Mouse (Mus musculus) macrophage (primary cell): ENCODE results near the gene Prr15. TPM values are rescaled to one million over a fixed set of nuclear protein-coding genes. Genes with fewer than 3 reads are reported as not detected.

Experiments
- H3K27ac ChIP-seq: fragments of 350-480 bp; formaldehyde crosslinking; 2 replicates; pipeline ENCODE4 v1.9.0; 2021
- H3K36me3 ChIP-seq: fragments of 350-480 bp; formaldehyde crosslinking; 2 replicates; pipeline ENCODE4 v1.9.0; 2021; ENCODE audit errors: inconsistent target
- H3K4me3 ChIP-seq: fragments of 350-480 bp; formaldehyde crosslinking; 2 replicates; pipeline ENCODE4 v1.9.0; 2021; ENCODE audit errors: inconsistent target
- H3K79me2 ChIP-seq: fragments of 350-480 bp; formaldehyde crosslinking; 2 replicates; pipeline ENCODE4 v1.9.0; 2021; ENCODE audit errors: inconsistent target
- WGBS: methylation state at CpG from one replicate; pipeline ENCODE4 v1.1.7; 2026; ENCODE audit warnings: inconsistent platforms; ENCODE audit not compliant: missing documents; 5-methylcytosine and 5-hydroxymethylcytosine counted together
- polyA plus RNA-seq: library from polyadenylated mRNA; stranded (reverse); fragments of 250-400 nt; gene quantifications from 3 replicates; pipeline ENCODE4 v1.2.4, GENCODE M21; 2018; ENCODE audit warnings: inconsistent platforms

Gene Prr15
- polyA plus RNA-seq, 1 experiment from 2014 or later: 0.29 TPM

- WGBS: 83% methylated on average over 14 of the region's 14 CpGs
- H3K27ac ChIP-seq: no peak overlapping the region
- no peak overlapping the region for H3K4me3 ChIP-seq
- H3K36me3 ChIP-seq: no peaks in the 10 kb centered on the region
- no peaks in the 10 kb centered on the region for H3K79me2 ChIP-seq
Observed at GRCm38 (mm10) chr6:54352931-54353690, 27.5 kb downstream of the Prr15 start.

GRCm38 (mm10) chr6:54353698-54354097, 28.1 kb downstream of the Prr15 start:
- WGBS: 85% methylated on average over 4 of the region's 5 CpGs
- Histone ChIP-seq H3K36me3 (no peaks in the 10 kb centered on the region), H3K27ac (no peak overlapping the region), H3K4me3 (no peak overlapping the region), H3K79me2 (no peaks in the 10 kb centered on the region)

DNA sequence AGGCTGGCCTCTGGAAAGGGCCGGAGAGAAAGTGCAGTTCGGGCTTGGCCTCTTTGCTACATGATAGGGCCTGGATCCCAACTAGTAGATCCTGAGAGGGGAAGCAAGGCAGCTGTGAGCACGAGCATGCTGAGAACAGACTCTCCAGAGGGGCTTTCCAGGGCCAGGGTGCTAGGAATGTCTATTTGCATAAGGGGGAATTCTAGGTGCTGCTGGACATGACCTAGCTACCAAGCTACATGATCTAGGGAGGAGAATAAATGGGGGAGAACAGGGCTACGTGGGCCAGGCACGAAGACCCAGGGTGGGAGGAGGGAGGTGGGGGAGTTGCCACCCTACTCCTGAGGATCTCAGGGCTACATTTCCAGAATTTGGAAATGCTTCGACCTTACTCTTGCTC, 30.0 kb downstream of the Prr15 start:
- Histone ChIP-seq H3K79me2 (no peaks in the 10 kb centered on the region), H3K4me3 (no peak overlapping the region), H3K27ac (no peak overlapping the region), H3K36me3 (no peaks in the 10 kb centered on the region)
- WGBS: 87% methylated on average over 6 of the region's 6 CpGs

GRCm38 (mm10) chr6:54362526-54363324, 37.1 kb downstream of the Prr15 start:
- no peaks in the 10 kb centered on the region for H3K36me3 ChIP-seq

GRCm38 (mm10) chr6:54364406-54365136, 38.9 kb downstream of the Prr15 start:
- Histone ChIP-seq H3K79me2 (no peaks in the 10 kb centered on the region), H3K4me3 (no peak overlapping the region), H3K36me3 (no peaks in the 10 kb centered on the region), H3K27ac (no peak overlapping the region)
- WGBS: 93% methylated on average over 12 of the region's 12 CpGs

More at GRCm38 (mm10) chr6:54362526-54363324, 37.1 kb downstream of the Prr15 start:
- no peaks in the 10 kb centered on the region for H3K79me2 ChIP-seq
- H3K27ac ChIP-seq: no peak overlapping the region
- H3K4me3 ChIP-seq: no peak overlapping the region
- 87% methylated on average over 12 of the region's 12 CpGs for WGBS

GRCm38 (mm10) chr6:54366607-54367006, 41.0 kb downstream of the Prr15 start:
- WGBS: 89% methylated on average over 5 of the region's 5 CpGs
- H3K36me3 ChIP-seq: no peaks in the 10 kb centered on the region
- H3K27ac ChIP-seq: no peak overlapping the region
- no peak overlapping the region for H3K4me3 ChIP-seq
- no peaks in the 10 kb centered on the region for H3K79me2 ChIP-seq

DNA sequence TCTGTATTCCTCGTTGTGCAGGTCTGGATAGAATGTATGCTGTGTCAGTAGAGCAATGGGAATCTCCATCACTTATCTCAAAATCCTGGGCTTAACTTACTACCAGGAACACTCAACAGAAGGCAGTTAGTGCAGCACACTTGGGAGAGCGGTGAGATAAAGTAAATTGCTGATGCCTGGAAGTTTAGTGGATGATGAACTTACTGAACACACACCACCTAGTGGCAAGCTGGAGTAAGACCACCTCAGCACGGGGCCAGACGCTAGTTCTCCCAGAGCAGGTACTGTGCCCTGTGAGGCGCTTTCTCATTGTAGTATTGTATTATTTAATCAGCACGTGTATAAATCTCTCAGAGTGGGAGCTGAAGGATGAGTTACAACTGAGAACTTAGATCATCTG, 42.4 kb downstream of the Prr15 start:
- Histone ChIP-seq H3K4me3 (no peak overlapping the region), H3K79me2 (no peaks in the 10 kb centered on the region), H3K36me3 (no peaks in the 10 kb centered on the region), H3K27ac (no peak overlapping the region)
- 8% methylated on average over 6 of the region's 6 CpGs for WGBS

- 80% methylated on average over 6 of the region's 6 CpGs for WGBS
- Histone ChIP-seq H3K4me3 (no peak overlapping the region), H3K79me2 (no peaks in the 10 kb centered on the region), H3K27ac (no peak overlapping the region), H3K36me3 (no peaks in the 10 kb centered on the region)
Observed at GRCm38 (mm10) chr6:54369913-54370542, 44.4 kb downstream of the Prr15 start.

GRCm38 (mm10) chr6:54371874-54372273, 46.2 kb downstream of the Prr15 start:
- Histone ChIP-seq H3K79me2 (no peaks in the 10 kb centered on the region), H3K36me3 (no peaks in the 10 kb centered on the region), H3K27ac (no peak overlapping the region), H3K4me3 (no peak overlapping the region)
- WGBS: 89% methylated on average over 3 of the region's 3 CpGs

GRCm38 (mm10) chr6:54379356-54379755, 53.7 kb downstream of the Prr15 start:
- Histone ChIP-seq H3K79me2 (no peaks in the 10 kb centered on the region), H3K4me3 (no peak overlapping the region), H3K36me3 (no peaks in the 10 kb centered on the region), H3K27ac (no peak overlapping the region)
- 65% methylated on average over 2 of the region's 2 CpGs for WGBS

Other genes with a start within 250 kb of the Prr15 start
- not detected in 3 replicates for gene Wipf3, start 103.8 kb downstream of the Prr15 start, polyA plus RNA-seq
- not detected in 3 replicates for gene Scrn1, start 240.7 kb downstream of the Prr15 start, polyA plus RNA-seq